Mouse (Mus musculus): ENCODE measurements at regions not wholly inside any gene's neighbourhood (a gene's known extent, or its start where the extent isn't known, plus 50 kb on each side); places are given as distances from the start of the nearest gene placed in this dataset.

DNA sequence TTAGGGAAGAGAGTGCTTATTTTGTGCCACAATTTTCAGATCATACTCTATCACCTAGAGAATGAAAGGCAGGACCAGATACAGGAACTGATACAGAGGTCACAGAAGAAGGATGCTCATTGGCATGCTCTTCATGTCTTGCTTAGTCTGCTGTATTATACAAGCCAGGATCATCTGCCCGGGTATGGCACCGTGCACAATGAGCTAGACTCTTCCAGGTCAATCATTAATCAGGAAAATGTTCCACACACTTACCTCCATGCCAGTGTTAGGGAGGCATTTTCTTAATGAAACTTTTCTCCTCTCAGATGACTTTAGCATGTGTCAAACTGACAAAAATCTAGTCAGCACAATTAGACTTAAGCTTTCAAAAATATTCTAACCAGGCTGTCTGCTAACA is 502.7 kb upstream of the Adamts5 start:
- ATAC-seq (replicated peaks; ENCODE audit: poor library complexity, severe bottlenecking), result no peak

DNA sequence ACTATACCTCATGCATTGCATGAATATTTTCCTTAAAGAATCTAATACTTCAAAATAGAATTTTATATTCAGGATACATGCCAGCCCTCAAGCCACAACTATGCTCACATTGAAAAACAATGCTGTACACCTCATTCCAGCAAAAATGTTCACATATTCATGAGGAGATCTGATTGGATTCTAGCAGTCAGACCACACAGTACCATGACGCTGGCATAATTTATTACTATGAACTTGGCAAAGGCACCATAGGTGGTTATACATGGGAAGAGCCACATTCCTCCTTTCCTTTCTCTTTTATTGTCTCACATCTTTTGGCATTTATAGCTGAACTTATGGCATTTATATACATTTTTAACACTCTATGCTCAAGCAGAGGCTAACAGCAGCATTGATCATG is 499.8 kb upstream of the Adamts5 start:
- no peak for ATAC-seq (replicated peaks; ENCODE audit: poor library complexity, severe bottlenecking)

DNA sequence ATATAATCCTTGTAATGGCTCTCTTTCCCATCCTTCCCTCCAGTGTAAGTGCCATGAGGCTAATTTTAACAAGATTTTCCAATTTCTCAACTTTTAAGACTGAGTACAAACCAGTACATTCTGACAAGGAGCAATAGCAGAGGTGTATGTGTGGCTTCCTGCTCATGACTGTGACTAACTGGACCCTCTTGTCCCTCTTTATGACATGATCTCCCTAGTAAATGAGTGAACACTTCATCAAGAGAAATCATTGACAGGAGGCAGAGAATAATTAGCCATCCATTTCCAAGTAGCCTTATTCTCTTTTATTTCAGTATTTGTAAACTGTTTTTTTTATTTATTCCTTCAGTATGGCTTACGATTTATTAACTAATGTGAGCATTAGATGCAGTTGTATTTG is 497.7 kb upstream of the Adamts5 start:
- no peak for ATAC-seq (replicated peaks; ENCODE audit: poor library complexity, severe bottlenecking)

DNA sequence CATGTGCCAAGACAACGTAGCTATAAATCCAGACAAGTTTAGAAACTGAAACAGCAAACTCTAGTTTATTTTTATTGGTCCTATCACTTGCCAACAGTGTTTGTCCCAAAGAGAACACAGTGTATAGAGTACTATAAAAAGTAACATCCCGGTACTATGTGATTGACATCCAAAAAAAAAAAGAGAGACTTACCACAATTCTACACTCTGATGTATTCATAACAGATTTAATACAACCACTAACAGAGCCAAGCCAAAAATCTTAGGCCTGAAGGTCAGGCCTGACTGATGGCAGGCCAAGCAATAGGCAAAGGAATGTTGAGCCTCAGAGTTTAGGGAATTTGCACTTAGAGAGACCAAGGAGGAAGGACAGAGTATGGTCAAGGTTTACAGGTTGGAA is 495.9 kb upstream of the Adamts5 start:
- ATAC-seq (replicated peaks; ENCODE audit: poor library complexity, severe bottlenecking), result no peak

DNA sequence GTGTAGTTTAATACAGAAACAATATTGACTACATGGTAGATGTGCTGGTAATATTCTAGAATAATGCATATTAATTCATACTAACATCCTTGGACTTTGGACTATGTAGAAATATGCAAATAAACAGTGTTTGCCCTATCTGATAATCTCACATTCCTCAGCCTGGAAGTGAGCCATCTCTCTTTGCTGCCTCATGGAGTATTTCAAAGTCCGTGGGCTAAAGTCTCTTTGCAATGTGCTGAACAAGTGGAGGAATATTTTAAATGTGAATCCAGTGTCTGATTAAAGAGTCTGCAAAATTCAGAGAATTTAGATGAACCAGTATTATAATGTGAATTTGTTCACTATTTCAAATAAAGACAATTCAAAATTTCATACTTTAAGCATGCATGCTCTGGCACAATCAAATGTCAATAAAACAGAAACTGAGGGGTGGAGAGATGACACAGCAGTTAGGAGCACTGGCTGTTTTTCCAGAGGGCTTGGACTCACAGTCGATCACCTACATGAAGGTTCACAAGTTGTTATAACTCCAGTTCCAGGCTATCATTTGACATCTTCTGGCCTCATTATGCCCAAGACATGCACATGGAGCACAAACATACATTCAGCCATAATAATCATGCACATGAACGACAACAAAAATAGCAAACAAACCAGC is 487.6 kb upstream of the Adamts5 start:
- no peak for ATAC-seq (replicated peaks; ENCODE audit: poor library complexity, severe bottlenecking)

DNA sequence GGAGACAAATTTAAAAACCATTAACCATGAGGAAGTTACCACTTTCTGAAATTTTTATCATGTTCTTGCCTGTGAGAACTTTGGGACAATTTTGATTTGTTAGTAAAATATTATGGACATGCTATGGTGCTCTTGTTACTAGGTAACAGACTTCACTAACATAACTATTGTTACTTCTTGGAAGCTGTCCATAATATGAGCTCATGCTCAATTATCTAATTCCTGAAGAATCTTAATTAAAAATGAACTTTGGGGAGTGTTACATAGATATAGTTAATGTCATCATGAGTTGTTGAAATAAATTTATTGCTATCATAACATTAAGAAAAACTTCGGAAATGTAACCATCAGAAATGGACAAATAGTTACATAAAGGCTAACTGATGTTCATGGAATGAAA is 486.5 kb upstream of the Adamts5 start:
- no peak for ATAC-seq (replicated peaks; ENCODE audit: poor library complexity, severe bottlenecking)

DNA sequence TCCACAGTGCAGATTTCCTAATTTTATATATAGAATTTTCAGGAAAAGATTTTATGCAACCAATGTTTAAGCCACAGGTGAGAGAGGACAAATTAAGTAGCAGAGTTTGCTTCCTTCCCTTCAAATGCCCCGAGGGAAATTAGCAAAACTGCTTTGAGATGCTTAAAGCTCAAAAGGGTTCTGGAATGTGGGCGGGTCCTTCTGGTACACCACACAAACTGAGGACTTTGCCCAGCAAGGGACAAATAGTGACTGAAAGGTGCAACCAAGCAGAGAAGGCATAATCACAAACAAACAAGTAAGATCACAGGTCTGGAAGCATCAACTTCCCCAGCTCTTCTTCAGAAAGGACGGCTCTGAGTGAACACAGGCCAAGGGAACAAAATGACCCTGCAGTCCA is 476.4 kb upstream of the Adamts5 start:
- no peak for ATAC-seq (replicated peaks; ENCODE audit: poor library complexity, severe bottlenecking)

DNA sequence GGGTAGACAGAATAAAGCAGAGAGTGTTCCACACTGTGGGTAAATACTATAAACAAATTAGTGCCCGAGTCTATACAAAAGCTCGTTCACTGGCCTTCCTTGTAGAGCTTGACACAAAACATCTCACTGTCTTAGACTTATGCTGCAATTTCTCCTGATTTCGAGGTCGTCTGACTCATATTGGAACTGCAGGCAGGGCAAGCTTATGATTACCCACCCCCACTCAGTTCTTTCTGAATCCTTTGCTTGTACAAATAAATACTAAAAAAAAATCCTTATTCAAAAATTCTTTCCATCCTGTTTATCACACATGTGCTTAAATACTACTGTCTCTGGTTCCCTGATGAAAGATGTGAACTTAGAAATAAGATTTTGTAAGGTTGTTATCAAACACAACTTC is 470.0 kb upstream of the Adamts5 start:
- no peak for ATAC-seq (replicated peaks; ENCODE audit: poor library complexity, severe bottlenecking)

DNA sequence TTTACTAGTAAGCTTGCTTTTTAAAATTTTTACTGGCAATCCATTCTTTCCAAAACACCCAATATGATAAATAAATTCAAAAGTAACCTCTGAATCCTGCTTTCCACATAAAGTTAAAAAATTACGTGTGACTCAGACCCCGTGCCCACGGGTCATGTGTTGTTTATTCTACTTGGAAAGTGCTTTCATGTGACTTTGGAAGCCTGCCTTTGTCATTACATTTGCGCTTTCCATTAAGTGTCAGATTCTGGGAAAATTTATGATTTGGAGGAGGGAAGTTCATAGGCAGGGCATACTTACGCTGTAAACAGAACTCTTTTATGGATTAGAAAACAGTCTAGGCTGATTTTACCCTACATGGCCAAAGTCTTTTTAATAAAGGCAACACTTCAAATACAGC is 466.8 kb upstream of the Adamts5 start:
- no peak for ATAC-seq (replicated peaks; ENCODE audit: poor library complexity, severe bottlenecking)

DNA sequence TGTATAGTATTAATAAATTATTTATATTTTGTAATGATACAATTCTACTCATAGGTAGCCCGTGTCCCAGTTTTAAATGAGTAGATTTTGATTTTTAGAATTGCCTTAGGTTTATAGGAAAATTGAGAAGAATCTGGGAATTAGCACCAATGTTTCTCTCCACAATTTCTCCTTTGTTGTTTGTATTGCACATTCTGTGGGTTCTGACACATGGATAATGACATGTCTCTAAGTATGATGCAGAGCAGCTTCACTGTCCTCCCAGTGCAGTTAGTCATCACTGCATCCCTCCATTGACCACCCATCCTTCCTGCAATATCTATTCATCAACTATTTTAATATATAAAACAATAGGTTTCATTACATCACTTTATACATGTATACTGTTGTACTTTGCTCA is 464.6 kb upstream of the Adamts5 start:
- no peak for ATAC-seq (replicated peaks; ENCODE audit: poor library complexity, severe bottlenecking)

DNA sequence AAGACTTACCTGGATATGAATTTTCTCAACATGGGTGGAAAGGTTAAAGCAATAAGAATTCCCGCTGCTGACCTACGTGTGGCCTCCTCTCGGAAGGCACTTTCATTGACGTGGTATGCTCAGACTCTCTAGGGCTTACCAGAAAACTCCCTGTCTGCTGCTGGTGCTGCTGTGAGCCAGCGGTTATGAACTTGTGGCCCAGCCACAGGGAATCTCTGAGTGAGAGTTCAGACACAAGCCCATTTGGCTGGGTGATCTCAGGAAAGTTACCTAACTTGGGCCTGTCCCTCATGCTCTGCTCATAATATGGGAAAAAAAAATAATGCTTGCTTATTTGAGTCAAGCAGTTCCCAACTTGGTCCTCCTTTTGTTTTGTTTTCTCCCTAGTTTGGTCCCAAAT is 459.5 kb upstream of the Adamts5 start:
- ATAC-seq (replicated peaks; ENCODE audit: poor library complexity, severe bottlenecking), result no peak

DNA sequence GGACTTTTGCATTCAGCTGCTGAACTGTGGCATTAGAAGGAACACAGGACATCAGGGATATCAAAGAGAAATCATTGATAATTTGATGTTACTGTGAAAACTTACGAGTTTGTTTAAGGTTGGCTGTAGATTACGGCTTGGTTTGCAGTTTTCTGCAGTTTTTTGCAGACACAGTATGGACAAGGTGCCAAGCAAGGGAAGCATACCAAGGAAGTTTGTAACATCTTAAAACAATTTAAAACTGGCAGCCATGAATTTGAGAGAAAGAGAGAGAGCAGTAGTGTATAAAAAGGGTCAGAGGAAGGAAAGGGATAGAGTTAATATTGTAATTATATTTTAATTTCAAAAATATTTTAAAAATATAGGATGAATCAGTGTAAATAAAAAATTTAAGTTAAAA is 453.4 kb upstream of the Adamts5 start:
- no peak for ATAC-seq (replicated peaks; ENCODE audit: poor library complexity, severe bottlenecking)

DNA sequence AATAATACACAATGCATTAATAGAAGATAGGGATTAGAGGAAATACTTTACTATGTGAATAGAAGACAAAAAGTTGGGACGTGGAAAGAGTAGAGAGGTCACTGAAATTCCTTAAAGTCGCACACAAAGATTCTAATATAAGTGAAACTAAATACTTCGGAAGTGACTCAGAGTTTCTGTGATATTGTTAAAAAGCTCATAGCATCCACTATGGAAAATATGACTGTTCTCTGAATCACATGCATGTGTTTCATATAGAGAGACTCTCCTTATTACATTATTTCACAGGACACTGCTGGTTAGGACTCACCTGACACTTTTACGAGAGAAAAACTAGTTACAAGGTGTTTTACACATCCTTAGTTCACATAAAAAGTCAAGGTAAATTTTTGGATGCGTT is 446.1 kb upstream of the Adamts5 start:
- ATAC-seq (replicated peaks; ENCODE audit: poor library complexity, severe bottlenecking), result no peak

DNA sequence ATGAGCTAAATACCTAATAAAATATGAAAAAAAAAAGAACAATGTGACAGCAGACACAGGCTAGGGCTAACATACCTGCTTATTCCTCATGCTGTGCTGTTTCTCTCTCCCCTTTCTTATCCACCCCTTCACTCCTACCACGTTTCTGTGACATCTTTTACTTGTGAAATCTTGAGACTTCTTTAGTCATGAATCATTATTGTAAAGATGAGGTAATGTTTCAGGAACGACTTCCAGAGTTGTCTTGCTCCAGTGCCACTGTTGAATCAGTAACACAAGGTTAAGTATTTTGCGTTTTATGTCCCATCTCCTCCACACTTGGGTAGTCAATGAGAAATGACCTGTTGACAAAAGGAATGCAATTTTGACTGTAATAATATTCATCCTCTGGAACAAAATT is 445.3 kb upstream of the Adamts5 start:
- ATAC-seq (replicated peaks; ENCODE audit: poor library complexity, severe bottlenecking), result no peak

DNA sequence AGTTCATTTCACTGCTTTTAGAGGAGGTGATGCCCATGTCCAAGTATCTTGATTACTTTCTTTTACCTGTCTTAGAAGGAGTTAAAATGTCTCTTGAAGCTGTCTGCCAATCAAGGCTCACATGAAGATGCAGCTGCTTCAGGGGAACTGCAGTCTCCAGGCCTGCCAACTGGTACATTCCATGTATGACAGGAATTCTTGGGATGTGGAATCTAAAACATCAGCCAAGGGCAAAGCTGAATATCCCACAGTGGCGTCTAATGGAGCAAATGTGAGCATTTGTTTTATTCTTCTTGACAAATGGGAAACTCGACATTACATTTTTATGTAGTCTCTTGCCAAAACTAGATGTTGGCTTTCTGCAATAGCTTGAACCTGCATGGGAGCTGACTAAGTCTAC is 438.7 kb upstream of the Adamts5 start:
- no peak for ATAC-seq (replicated peaks; ENCODE audit: poor library complexity, severe bottlenecking)

DNA sequence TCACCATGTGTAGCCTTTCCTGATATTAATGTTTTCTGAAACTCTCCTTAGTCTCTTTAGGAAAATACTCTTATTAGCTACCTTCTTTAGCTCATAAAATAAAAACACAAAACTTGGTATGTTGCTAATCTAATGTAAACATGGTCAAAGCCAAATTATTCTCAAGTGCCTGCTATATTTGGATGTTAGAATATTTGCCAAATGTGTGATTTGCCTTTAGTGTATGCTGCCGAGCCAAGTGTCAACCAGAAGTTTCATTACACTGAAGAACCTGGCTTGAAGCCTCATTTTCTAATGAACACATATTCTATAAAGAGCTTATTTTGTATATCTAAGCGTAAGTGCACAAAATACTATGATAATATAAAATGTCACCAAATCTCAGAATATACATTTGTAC is 423.8 kb upstream of the Adamts5 start:
- ATAC-seq (replicated peaks; ENCODE audit: poor library complexity, severe bottlenecking), result no peak

DNA sequence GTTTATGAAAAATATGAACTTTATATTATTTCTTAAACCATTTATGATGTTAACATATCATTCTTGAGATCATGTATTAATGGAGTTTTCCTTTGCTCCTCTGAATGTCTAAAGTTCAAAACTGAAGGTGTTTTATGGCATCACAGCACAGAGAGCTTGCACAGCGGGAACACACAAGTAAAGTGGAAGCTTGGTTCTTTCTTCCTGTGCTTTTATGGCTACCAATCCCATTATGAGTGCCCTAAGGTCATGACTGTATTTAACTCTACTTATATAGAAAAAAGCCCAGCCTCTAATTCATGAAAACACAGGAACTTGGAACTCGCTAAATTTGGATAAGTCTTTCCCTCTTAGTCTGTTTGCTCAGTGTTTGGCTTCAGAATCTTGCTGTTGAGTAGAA is 417.3 kb upstream of the Adamts5 start:
- no peak for ATAC-seq (replicated peaks; ENCODE audit: poor library complexity, severe bottlenecking)

DNA sequence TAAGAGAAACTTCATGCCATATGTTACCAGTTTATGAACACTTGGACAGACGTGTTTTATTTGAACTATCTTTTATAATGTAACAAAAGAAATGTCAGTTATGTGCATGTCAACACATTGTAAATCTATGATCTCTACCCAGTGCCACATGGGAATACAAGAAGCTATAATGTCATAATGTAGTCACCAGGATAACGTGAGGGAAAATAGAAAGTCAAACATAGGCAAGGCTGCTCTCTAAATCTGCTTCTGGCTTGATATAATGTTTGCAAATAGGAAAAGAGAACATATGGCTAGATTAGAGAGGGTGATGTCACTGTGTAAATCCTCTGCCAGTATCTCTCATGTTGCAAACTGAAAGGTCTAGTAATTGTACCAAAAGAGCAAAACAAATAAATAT is 408.1 kb upstream of the Adamts5 start:
- no peak for ATAC-seq (replicated peaks; ENCODE audit: poor library complexity, severe bottlenecking)

DNA sequence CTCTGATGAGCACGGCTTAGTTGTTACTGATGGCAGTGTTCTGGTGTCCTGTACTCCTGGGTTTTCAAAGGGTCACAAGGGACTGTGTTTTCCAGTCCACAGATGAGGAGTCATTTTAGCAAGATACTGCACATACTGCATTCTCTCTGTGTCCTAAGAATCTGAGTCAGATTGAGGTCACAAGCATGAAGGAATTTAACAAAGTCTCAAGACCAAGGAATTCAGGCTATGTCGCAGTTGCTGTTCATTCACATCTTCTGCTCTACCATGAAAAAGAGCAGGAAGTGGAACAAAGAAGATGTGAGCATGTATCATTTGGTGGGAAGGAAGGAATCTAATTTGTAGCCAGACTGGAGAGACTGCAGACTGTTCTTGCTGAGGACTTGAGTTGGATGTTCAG is 402.2 kb upstream of the Adamts5 start:
- ATAC-seq (replicated peaks; ENCODE audit: poor library complexity, severe bottlenecking), result no peak

DNA sequence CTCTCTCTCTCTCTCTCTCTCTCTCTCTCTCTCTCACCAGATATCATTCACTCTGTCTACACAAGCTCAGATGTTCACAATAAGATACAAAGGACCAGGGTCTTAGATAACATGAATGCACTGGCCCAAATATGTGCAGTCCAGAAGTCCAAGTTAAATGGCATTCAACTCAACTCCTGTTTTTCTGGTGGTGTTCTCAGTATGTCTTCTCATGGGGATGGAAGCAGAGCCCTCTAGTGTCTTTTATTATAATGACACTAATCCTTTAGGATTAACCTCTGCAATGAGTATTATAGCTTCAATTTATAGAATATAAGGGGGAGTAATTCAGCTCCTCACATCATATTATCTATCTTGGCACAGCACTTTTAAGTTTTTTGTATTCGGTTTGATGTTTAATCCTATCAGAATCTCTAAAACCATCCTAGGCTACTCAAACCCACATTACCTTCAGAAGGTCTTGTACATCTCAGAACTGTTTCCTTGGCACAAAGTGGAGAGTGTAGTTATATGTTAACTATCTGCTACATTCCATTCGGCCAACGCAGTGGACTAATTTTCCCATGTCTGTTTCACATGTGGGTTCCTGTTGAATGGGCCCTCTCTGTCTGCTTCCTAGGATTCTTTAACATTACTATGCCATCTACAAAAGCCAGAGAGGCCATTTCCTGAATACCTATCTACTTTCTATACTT is 401.0 kb upstream of the Adamts5 start:
- no peak; the same call in 1 of the 2 replicates for ATAC-seq (replicated peaks; ENCODE audit: poor library complexity, severe bottlenecking)

DNA sequence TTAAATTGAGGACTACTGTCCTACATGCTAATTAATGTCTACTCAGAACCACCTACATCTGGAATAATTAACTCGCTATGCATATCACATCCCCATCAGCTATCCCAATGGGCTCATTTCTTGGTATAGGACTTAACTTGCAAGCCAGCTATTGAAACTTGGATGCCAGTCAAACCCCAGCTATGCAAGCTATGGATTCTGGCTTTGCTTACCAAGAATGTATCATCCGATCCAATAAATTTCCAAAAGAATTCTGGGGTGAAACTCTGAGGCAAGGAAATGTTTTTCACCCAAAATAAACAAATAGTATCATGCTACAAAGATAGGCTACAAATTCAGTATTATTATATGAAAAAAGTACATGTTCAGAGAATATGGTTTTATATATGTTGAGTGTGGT is 392.8 kb upstream of the Adamts5 start:
- ATAC-seq (replicated peaks; ENCODE audit: poor library complexity, severe bottlenecking), result no peak

DNA sequence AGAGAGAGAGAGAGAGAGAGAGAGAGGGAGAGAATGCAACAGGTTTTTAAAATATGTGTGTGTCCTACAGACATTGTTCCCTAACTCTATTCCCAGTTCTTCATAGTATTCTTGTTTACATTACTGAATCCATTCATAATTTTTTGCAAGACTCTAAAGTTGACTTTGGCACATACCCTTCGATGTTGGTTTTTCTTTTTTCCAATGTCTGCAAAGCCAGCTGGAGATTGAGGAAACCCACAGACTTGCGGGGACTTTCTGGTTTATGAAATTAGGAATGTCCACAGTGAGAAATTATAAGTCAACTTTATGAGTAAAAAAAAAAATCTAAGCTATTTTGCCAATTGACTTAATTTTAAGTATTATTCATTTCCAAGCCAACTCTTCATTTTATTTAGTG is 379.7 kb upstream of the Adamts5 start:
- ATAC-seq (replicated peaks; ENCODE audit: poor library complexity, severe bottlenecking), result no peak

DNA sequence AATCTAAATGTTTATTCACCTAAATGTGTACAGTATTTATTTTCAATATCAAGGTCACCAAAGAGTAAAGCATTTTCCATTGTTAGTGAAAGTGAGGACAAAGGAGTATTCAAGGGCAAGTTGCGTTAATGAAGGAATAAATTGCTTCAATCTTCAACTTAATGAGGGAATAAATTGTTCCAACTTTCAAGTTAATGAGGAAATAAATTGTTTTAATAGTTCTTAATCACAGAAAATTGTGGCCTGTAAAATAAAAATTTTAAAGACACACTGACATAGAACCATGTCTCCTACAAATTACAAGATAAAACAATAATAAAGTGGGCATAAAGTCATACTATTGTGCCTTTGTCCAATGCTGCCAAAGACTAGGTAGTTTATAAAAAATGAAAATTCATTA is 375.4 kb upstream of the Adamts5 start:
- no peak for ATAC-seq (replicated peaks; ENCODE audit: poor library complexity, severe bottlenecking)

Measured in granulocyte monocyte progenitor cell, adult 5-6 weeks (primary cell).